Mouse (Mus musculus) 416B (cell line): ENCODE data around the gene Acat2.
"Not testable (repeated sequence)": the region's sequence is repeated elsewhere in the genome, so short reads cannot be mapped to it uniquely, and the experiment has no call there.

Experiments
- DNase-seq: peaks from one replicate; pipeline ENCODE4 v3.0.0; 2011; ENCODE audit warnings: low read depth

Acat2 gene

GRCm38 (mm10) chr17:12959377-12959776 is 1.2 kb downstream of the Acat2 start:
- peak; percentile 48 for DNase-seq

DNA sequence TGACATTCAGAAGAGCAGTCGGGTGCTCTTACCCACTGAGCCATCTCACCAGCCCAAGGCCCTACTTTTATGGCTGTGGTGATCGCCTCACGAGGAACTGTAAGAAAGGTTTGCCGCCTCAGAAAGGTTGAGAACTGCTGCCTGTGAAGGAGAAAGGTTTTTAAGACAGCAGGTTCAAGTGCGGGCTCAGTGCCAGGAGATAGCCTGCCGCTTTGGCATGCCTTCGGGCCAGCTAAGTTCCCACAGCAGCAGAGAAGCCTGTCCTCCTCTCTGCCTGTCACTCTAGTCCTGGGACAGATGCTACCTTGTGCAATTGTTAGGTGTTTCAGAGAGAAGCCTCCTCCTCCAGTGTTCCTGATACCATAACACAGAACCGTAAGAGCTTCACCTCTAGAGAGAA is 3.9 kb downstream of the Acat2 start:
- no peak for DNase-seq

DNA sequence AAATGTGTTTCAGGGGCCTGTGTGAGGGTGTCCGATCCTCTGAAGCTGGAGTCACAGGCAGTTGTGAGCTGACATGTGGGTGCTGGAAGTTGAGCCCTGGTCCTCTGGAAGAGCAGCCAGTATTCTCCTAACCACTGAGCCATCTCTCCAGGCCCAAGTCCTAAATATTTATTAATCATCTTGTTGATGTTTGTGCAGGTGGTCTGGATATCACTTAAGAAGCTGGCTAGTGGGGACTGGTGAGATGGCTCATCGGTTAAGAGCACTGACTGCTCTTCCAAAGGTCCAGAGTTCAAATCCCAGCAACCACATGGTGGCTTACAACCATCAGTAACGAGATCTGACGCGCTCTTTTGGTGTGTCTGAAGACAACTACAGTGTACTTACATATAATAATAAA is 10.9 kb downstream of the Acat2 start:
- no peak for DNase-seq

DNA sequence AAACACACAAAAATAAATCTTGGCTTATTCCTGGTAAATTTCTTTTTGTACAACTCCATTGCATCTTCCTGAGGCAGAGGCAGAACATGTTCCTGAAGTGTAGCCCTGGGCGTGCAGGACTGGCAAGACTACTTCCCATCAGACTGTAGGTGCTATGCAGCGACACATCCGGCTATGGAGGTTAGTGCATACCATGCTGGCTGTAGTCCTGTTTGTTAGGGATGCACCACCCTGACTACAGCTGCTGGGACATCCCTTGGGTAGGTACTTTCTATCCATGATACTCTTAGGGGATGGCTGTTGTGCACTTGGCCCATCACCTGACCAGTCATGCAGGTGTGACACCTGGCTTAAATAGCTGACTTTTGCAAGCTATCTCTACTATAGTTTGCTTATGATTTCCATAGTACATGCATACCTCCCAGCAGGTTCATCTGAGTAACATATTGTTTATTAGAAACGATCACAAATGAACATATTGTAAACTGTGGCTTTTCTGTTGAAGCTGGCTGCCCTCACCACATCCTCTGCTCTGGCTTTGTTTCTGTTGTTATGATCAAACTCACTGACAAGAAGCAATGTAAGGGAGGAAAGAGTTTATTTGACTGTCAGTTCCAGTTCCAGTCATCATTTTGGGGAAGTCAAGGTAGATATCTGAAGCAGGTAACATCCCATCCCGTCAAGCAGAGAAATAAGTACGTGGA is 17.9 kb downstream of the Acat2 start:
- no peak for DNase-seq

GRCm38 (mm10) chr17:12941543-12942260 is 18.8 kb downstream of the Acat2 start:
- no peak for DNase-seq

DNA sequence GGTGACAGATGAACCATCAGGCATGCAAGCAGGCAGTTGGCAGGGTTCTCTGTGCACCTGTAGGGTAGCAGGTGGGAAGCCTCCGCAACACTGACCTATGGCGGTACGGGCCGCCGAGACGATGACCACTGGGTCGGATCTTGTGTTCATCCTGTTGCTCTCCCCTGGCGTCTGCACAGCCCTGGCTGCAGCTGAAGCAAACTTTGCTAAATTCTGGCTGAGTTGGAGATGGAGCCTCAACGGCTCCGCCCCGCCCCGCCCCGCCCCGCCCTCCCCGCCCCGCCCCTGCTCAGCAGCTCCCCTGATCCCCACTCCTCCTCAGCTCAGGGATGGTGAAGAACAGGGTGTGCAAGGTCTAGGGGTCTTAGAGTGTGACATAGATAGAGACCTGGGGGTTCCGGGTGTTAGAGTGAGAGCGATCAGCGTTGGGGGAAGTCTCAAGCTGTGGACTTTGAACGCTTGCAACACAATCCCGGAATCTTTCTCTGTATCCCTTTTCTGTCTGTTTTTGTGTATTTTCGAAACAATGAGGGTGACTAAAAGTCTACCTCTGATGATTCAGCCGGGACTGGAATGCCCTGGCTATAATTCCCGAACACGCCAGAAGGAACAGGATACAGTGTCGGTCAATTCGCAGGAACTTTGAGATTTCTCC is 20.3 kb downstream of the Acat2 start, which contains the start of gene Acat3:
Gene Acat3 (minus strand): TSS at position 450 of the 655 bp plus-strand sequence.
- no peak for DNase-seq

DNA sequence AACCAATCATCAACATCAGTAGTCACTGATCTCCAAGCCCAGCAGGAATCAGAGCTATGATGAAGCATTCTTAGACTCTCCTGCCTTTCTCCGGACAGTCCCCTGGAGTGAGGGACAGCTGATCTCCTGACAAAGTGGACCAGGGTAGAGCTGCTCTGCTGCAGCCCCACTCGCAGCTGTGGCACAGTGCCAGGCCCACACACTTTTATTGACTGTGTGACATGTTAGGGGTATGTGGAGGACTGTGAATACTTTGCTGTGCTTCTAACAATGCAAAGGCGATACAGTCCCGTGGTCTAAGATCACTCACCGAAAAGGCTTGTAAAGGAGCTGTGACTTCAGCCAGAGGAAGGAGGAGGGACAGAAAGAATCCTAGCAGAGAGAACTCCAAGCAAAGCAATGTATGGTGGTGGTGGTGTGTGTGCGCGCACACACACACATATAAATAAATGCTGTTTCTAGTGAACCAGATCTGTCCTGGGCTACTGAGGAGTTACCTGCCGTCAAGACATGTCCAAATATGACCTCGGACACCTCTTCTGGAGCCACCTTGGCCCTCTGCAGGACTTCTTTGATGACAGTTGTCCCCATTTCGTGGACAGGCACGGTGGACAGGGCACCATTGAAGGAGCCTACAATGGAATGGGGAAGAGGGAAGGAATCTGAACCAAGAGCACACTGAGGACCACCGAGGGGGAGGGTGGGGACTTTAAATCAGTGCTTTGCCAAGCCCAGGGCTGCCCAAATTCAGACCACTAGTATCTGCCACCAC is 21.0 kb downstream of the Acat2 start:
- DNase-seq = not testable (repeated sequence)

DNA sequence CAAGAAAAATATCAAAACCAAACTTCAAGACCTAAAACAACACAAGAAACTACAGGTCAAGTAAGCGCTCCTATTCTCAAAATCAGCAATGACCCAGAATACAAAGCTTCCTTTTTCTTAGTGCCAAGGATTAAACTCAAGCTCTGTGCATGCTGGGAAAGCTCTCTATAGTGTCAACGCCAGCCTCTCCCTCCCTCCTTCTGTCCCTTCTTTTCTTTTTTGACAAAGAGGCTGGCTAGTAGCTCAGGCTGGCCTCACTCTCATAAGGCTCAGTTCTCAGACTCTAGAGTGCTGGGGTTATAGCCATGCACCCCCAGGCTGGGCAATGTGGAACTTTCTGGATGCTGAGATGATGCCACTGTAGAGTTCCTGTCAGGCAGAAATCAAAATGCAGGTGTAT is 22.5 kb downstream of the Acat2 start:
- no peak for DNase-seq

DNA sequence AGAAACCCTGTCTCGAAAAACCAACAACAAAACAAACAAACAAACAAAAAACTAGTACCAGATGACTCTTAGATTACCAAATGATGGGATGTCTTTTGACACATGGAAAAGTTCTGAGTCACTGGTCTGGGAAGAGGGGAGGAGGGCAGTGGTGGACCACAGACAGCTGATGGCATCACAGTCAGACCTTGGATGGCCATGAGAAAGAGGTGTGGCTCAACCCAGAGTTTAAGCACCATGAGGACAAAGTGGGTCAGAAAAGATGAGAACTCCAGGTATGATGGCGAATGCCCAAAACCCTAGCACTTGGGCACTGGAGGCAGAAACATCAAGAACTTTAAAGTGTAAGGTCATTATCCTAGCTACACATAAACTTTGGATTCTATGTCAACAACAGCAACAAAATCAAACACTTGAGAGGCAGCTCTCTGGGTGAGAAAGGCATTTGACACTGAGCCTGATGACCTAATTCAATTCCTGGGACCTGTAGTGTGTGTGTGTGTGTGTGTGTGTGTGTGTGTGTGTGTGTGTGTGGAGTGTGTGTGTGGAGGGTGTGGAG is 23.1 kb downstream of the Acat2 start:
- no peak for DNase-seq

DNA sequence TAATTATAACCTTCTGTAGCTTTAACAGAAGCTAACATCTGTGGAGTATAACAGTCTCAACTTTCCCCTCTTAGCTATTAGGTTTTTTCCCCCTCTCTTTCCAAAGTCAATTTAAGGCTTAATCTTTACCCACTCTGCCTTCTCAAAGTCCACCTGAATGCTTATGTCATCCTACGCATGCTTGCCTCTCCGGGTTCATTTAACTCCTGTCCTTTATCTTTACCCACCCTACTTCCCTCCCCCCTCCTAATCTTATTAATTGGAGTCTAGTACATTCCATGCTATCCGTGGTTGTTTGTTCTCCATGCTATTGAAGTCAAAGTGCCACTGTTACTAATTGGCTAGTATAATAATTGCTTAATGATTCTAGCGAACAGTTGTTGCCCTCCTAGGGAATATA is 24.8 kb downstream of the Acat2 start:
- no peak for DNase-seq

DNA sequence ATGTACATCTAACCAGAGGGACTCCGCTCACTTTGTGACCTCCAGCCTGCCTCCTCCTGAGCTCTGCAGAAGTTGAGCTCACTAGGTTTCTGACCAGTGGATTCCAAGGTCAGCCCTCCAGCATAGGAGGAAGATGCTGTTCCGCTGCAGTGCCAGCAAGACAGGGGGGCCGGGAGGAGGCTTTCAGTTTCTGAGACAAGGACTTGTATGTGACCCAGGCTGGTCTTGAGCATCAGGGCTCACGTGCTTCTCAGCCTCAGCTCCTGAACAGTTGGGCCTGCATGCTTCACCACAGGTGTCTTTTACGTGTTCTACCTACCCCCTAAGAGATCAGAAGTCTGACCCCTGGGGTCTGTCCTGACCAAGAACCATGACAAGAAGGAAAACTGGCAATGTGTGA is 29.0 kb downstream of the Acat2 start:
- DNase-seq = not testable (repeated sequence)

- DNase-seq = no peak
Measured at GRCm38 (mm10) chr17:12925703-12926180, 34.8 kb downstream of the Acat2 start.

GRCm38 (mm10) chr17:12925001-12925400 is 35.5 kb downstream of the Acat2 start:
- DNase-seq = no peak

- no peak for DNase-seq
Measured at GRCm38 (mm10) chr17:12921073-12921472, 39.5 kb downstream of the Acat2 start.

DNA sequence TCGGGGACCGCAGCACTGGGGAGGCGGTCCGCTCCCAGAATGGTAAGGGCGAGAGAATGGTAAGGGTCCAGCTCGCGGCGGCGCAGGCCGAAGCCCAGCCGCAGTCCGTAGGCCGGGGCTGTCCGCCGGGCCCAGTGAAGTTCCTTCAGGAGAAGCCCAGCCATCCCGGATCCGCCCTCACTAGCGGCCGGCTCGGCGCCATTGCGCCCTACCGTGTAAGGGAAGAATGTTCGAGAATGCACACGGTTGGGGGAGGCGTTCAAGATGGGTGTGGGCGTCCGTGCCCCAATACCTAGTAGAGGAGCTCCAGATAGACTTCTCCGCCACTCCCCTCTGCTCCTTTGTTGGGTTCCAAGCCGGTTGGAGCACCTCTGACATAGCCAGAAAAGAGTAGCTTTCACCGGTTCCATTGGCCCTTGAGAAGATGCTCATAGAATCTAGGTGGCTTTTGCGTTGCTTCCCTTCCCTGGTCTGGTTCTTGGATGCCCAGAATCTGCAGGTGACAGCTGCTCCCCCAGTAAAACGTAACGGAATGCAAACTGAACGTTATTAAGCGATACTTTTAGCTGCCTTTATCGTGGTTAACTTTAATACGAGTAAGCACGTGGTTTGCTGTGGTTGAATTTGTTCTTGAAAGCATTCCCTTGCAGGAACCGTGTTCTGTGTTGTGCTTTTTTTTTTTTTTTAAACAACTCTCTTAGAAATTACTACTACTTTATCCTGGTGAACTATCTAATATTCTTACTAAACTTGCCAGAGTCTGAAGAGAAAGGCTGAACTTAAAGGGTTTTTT is 43.8 kb downstream of the Acat2 start:
- DNase-seq = peak; percentile 51

GRCm38 (mm10) chr17:12915881-12916583 is 44.5 kb downstream of the Acat2 start, which contains the start of gene Mrpl18:
Gene Mrpl18 (minus strand): TSS chr17:12916345.
- peak; percentile 99 for DNase-seq

DNA sequence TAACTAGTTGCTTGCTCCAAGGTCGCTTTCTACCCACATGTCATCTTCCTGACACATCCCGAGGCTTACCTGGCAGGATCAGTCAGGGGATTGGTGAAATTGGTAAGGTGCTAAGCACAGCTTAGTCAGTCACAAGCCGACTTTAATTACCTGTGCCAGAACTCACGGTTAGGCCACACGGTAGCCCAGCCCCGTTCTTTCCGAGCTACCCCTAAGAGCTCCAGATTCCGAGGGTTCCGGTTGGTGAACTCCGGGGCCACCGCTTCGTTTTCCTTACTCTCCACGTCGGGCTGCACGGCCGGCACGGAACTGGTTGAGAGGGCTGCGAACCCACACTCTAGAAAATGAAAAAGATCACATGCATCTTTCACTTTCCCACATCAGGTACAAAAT is 45.1 kb downstream of the Acat2 start, which contains the start of gene Tcp1:
Gene Tcp1 (plus strand): TSS at position 214 of the 393 bp plus-strand sequence.
- no peak for DNase-seq

DNA sequence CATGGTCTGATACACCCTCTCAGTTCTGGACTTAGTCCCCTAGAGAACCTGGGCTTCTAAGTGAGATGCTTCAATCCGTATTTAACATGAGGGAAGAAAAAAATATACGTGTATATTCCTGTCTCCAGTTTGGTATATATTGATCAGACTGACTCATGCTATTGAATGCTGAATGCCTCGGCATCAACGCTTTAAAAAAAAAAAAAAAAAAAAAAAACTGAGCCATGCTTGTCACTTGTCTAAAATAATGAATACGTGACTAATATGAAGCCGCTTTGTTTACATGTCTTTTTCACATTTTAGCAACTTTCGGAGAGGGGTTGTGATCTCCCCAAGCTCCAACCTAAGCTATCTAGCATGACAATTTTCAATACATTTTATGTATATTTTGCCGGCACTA is 50.2 kb downstream of the Acat2 start:
- DNase-seq = no peak

DNA sequence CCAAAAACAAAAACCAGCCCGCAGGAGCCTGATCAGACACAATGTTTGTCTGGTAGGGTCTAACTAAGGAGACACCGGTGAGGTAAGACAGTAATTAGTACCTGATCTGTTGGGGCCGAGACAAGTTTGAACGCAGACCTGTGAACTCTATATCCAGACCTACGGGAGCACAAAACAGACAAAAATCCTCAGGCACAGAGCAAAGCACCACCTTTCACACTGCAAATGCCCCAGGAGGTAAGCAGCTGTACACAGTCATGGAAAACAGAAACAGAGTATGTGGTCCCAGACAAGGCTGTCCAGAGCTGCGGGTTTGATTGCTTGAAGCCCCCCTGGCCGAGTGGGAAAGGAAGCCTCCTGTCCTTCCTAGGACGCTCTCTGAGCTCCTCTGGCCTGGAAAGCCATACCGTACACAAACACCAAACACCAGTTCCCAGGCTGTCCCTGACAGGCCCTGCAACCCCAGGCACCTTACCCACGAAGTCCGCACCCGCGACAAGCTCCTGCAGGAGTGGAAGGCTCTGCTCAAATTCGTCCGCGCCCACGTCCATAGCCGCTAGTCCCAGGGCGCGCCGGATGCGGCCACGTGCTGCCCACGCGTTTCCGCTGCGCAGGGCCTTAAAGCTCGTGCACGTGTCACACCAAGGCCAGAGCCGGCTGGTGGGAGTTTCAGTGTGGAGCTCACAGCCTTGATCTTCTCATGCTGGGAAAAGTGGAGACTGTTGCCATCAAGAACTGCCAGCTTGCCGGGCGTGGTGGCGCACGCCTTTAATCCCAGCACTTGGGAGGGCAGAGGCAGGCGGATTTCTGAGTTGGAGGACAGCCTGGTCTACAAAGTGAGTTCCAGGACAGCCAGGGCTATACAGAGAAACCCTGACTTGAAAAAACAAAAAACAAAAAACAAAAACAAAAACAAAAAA is 50.9 kb downstream of the Acat2 start, which contains the start of gene Pnldc1:
Gene Pnldc1 (minus strand): TSS at position 870 of the 920 bp plus-strand sequence.
- DNase-seq = no peak
